Mouse (Mus musculus): ENCODE data around the gene Slc2a13. TPM values are rescaled to one million over a fixed set of nuclear protein-coding genes. Genes with fewer than 3 reads are reported as not detected.

Gene Slc2a13
- total RNA-seq, 1 experiment from 2014 or later = 3.9 TPM

- no peak for DNase-seq
Measured at GRCm38 (mm10) chr15:91502235-91502634, 70.8 kb downstream of the Slc2a13 start.

- DNase-seq = peak; percentile 25
Measured at GRCm38 (mm10) chr15:91495014-91495413, 78.0 kb downstream of the Slc2a13 start.

- no peak for DNase-seq
Measured at GRCm38 (mm10) chr15:91479924-91480615, 93.0 kb downstream of the Slc2a13 start.

- DNase-seq = peak; percentile 53
Measured at GRCm38 (mm10) chr15:91477766-91478165, 95.3 kb downstream of the Slc2a13 start.

GRCm38 (mm10) chr15:91473690-91474409 lies 99.2 kb downstream of the Slc2a13 start:
- no peak for DNase-seq

GRCm38 (mm10) chr15:91465331-91465730 lies 107.7 kb downstream of the Slc2a13 start:
- DNase-seq = no peak

GRCm38 (mm10) chr15:91463857-91464435 lies 109.1 kb downstream of the Slc2a13 start:
- DNase-seq = no peak

GRCm38 (mm10) chr15:91463026-91463661 lies 109.9 kb downstream of the Slc2a13 start:
- peak; percentile 68 for DNase-seq

- DNase-seq = no peak
Measured at GRCm38 (mm10) chr15:91461940-91462339, 111.1 kb downstream of the Slc2a13 start.

- DNase-seq = no peak
Measured at GRCm38 (mm10) chr15:91457202-91457601, 115.9 kb downstream of the Slc2a13 start.

GRCm38 (mm10) chr15:91445399-91445798 lies 127.7 kb downstream of the Slc2a13 start:
- DNase-seq = no peak

- no peak for DNase-seq
Measured at GRCm38 (mm10) chr15:91443449-91443848, 129.6 kb downstream of the Slc2a13 start.

- DNase-seq = no peak
Measured at GRCm38 (mm10) chr15:91439883-91440282, 133.2 kb downstream of the Slc2a13 start.

- no peak for DNase-seq
Measured at GRCm38 (mm10) chr15:91425426-91425825, 147.6 kb downstream of the Slc2a13 start.

GRCm38 (mm10) chr15:91406979-91407378 lies 166.1 kb downstream of the Slc2a13 start:
- no peak for DNase-seq

GRCm38 (mm10) chr15:91395165-91395564 lies 177.9 kb downstream of the Slc2a13 start:
- no peak for DNase-seq

- DNase-seq = no peak
Measured at GRCm38 (mm10) chr15:91383694-91384093, 189.4 kb downstream of the Slc2a13 start.

GRCm38 (mm10) chr15:91382606-91383005 lies 190.5 kb downstream of the Slc2a13 start:
- no peak for DNase-seq

- DNase-seq = no peak
Measured at GRCm38 (mm10) chr15:91381864-91382263, 191.2 kb downstream of the Slc2a13 start.

- no peak for DNase-seq
Measured at GRCm38 (mm10) chr15:91378751-91379325, 194.2 kb downstream of the Slc2a13 start.

GRCm38 (mm10) chr15:91377568-91377967 lies 195.5 kb downstream of the Slc2a13 start:
- no peak for DNase-seq

- DNase-seq = no peak
Measured at GRCm38 (mm10) chr15:91377105-91377504, 196.0 kb downstream of the Slc2a13 start.
